Mouse (Mus musculus) urinary bladder, postnatal 4 days (tissue): Measurements from ENCODE around the gene Fbxo45.

Experiments
- DNase-seq, 2 experiments: peaks; one replicate each; pipeline ENCODE4 v3.0.0; 2021 to 2022; ENCODE audit warnings: low spot score in 2 of 2

Fbxo45 gene

DNA sequence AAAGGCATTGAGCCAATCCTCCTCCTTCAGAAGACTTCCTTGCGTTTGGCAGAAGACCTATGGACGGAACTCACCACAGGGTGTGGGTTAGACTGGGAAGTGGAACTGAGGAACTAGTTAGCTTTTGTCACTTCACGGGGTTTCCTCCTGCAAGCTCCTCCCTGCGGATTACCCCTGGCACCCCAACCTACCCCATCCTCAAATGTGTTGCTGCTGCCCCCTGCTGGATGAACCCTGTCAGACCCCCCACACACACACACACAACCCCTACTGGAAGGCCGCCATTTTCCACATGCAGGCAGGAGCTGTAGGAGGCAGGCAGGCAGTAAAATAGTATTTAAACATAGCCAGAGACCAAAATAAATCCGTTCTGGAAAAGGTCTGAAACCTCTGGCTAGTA is 44.3 kb downstream of the Fbxo45 start:
- DNase-seq, result peak; percentile 32 to 72

DNA sequence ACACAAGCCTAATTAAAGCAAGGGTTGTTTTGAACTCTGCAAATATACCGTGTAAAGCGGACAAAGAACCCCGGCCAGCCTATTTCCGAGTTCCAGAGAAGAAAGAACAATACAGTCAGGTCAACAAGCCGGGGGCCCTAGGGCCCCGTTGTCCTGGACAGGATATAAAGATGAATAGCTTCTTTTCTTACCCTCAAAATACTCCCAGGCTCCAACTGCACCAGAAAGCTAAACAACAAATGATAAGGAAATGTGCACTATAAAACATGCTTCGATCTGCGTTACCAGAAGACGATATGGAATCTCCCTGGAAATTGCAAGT is 46.0 kb downstream of the Fbxo45 start:
- no peak for DNase-seq

GRCm38 (mm10) chr16:32200256-32201003 is 46.5 kb downstream of the Fbxo45 start:
- DNase-seq, result no peak

DNA sequence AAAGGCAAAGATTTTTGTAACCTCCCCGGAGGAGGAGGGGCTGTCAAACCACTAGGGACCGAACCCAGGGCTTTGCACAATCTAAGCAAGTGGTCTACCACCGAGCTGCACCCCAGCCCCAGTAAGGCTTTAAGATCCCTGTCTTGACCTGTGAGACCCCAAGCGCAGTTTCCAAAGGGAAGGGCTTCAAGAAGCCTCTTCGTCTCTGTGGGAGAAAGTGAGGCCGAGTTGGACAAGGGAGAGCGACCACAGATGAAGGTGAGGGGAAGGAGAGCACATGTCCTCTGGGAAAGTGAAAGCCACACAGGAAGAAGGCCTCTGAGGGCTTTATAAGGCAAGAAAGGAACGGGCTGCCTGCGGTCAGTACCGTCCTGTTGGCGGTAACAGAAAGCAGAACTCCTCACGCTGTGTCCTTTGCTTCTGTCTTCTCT is 56.9 kb downstream of the Fbxo45 start:
- no peak for DNase-seq

GRCm38 (mm10) chr16:32189109-32189508 is 57.8 kb downstream of the Fbxo45 start:
- no peak for DNase-seq

DNA sequence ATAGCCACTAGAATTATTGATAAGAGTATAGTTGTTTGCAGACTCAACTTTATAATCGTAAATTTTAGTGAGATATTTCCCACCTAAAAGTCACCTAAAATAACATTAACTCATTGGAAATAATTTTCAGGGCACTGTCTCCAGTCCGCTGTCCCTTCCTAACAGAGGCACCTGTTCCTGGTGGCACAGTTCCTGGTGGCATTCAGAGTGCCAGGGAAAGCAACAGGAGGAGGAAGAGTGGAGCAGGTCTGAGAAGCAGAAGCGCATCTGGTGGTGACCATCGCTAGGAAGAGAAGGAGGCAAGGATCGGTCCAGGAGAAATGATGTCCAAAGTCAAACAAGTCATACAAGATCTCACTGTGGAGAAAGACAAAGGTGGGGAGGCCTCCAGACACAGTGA is 60.9 kb downstream of the Fbxo45 start:
- no peak for DNase-seq
